Mouse (Mus musculus): ENCODE results near the gene Fbxw7.

GRCm38 (mm10) chr3:84890983-84891382, 75.9 kb downstream of the Fbxw7 start:
- TF ChIP-seq CTCF (IDR thresholded peaks at IDR 0.05; ENCODE audit: control insufficient read depth, insufficient read depth, insufficient replicate concordance, low read depth, low read length) (no peak), POLR2A (IDR thresholded peaks at IDR 0.05; ENCODE audit: control insufficient read depth, low read depth, low read length) (no peak)

All from testis, adult 2 months (tissue).